Mouse (Mus musculus) heart, postnatal 0 days (tissue): Measurements from ENCODE around the gene Lrrc74b.
"Not testable (repeated sequence)": the region's sequence is repeated elsewhere in the genome, so short reads cannot be mapped to it uniquely, and the experiment has no call there.

Source experiments
- CTCF ChIP-seq: IDR thresholded peaks from 2 replicates; pipeline ENCODE4 v1.5.1; 2016; ENCODE audit warnings: antibody characterized with exemption, control low read depth, low read depth
- EP300 ChIP-seq: IDR thresholded peaks from 2 replicates; pipeline ENCODE4 v1.6.1; 2016; ENCODE audit warnings: antibody characterized with exemption, low read depth

- TF ChIP-seq CTCF, EP300: not testable (repeated sequence)
Measured at GRCm38 (mm10) chr16:17508031-17508430, 53.0 kb downstream of the Lrrc74b start.
